Mouse (Mus musculus): ENCODE results near the gene Atf7. TPM values are rescaled to one million over a fixed set of nuclear protein-coding genes. Genes with fewer than 3 reads are reported as not detected.

The Atf7 gene
- total RNA-seq, 1 experiment = 12.4 TPM

- no peak for TF ChIP-seq MAFK (IDR thresholded peaks at IDR 0.05; ENCODE audit: insufficient read depth, low read depth, low read length)
- TF ChIP-seq HCFC1 (IDR thresholded peaks at IDR 0.05; ENCODE audit: borderline replicate concordance, insufficient read depth, low read length) = no peak
- TF ChIP-seq CHD2 (IDR thresholded peaks at IDR 0.05; ENCODE audit: low read depth, low read length) = no peak
- TF ChIP-seq ZC3H11A (IDR thresholded peaks at IDR 0.05; ENCODE audit: borderline replicate concordance, low read depth, low read length) = no peak
- TF ChIP-seq ZNF384 (IDR thresholded peaks at IDR 0.05; ENCODE audit: low read depth, low read length) = no peak
- Histone ChIP-seq H3K9ac (ENCODE audit: insufficient read depth, low read depth, low read length, poor library complexity, severe bottlenecking) (peak overlapping the region; percentile 99), H3K4me1 (ENCODE audit: control insufficient read depth in 2 of 2, insufficient read depth in 2 of 2, low read length in 2 of 2, poor library complexity in 1 of 2) (peaks cover 0 to 9% of the 10 kb centered on the region in 2 experiments; a peak in 2 of 4 replicates), H3K36me3 (ENCODE audit: control insufficient read depth, insufficient read depth, low read length, poor library complexity, severe bottlenecking) (peaks cover 31% of the 10 kb centered on the region), H3K27ac (ENCODE audit: insufficient read depth, low read depth, low read length, poor library complexity, severe bottlenecking) (no peak overlapping the region; the same call in 1 of the 2 replicates), H3K9me3 (ENCODE audit: control insufficient read depth, insufficient read depth, low read depth, low read length) (no peaks in the 10 kb centered on the region), H3K4me3 (ENCODE audit: insufficient read depth in 1 of 2, low read depth in 1 of 2, low read length in 2 of 2, poor library complexity in 1 of 2, severe bottlenecking in 1 of 2) (peak overlapping the region; percentile 92 to 93)
- in situ Hi-C loops (cut with MboI; ENCODE audit: low sequenced_read_pairs in 2 of 2, unreplicated experiment in 2 of 2) = no loop called here
- no peak for DNase-seq (ENCODE audit: low read depth, low spot score)
These were observed 105.8 kb downstream of the Atf7 start for GRCm38 (mm10) chr15:102519211-102520141.

DNA sequence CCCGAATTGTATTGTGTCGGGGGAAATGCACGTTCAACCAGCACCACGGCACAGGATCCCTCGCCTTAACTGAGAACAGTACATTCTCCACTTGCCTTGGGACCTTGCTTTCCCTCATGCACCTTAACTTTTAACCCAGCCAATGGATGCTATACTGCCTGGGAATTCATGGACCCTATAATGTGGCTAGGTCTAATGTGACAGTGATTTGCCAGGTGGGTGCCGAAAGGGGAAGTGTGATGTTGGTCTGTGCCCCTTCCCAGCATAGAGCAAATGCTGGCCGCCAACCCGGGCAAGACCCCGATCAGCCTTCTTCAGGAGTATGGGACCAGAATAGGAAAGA lies 106.4 kb downstream of the Atf7 start:
- H3K9ac ChIP-seq (ENCODE audit: insufficient read depth, low read depth, low read length, poor library complexity, severe bottlenecking) = peak overlapping the region; percentile 99
- H3K9me3 ChIP-seq (ENCODE audit: control insufficient read depth, insufficient read depth, low read depth, low read length) = no peaks in the 10 kb centered on the region
- H3K36me3 ChIP-seq (ENCODE audit: control insufficient read depth, insufficient read depth, low read length, poor library complexity, severe bottlenecking) = peaks cover 29% of the 10 kb centered on the region
- DNase-seq (ENCODE audit: low read depth, low spot score) = no peak
- peaks cover 0 to 9% of the 10 kb centered on the region in 2 experiments; a peak in 2 of 4 replicates for H3K4me1 ChIP-seq (ENCODE audit: control insufficient read depth in 2 of 2, insufficient read depth in 2 of 2, low read length in 2 of 2, poor library complexity in 1 of 2)
- TF ChIP-seq ZNF384 (IDR thresholded peaks at IDR 0.05; ENCODE audit: low read depth, low read length) (no peak), HCFC1 (IDR thresholded peaks at IDR 0.05; ENCODE audit: borderline replicate concordance, insufficient read depth, low read length) (no peak), ZC3H11A (IDR thresholded peaks at IDR 0.05; ENCODE audit: borderline replicate concordance, low read depth, low read length) (no peak), MAFK (IDR thresholded peaks at IDR 0.05; ENCODE audit: insufficient read depth, low read depth, low read length) (no peak), CHD2 (IDR thresholded peaks at IDR 0.05; ENCODE audit: low read depth, low read length) (no peak)
- H3K27ac ChIP-seq (ENCODE audit: insufficient read depth, low read depth, low read length, poor library complexity, severe bottlenecking) = peak overlapping the region; percentile 99; the same call in 1 of the 2 replicates
- peak overlapping the region; percentile 92 to 93 for H3K4me3 ChIP-seq (ENCODE audit: insufficient read depth in 1 of 2, low read depth in 1 of 2, low read length in 2 of 2, poor library complexity in 1 of 2, severe bottlenecking in 1 of 2)
- in situ Hi-C loops (cut with MboI; ENCODE audit: low sequenced_read_pairs in 2 of 2, unreplicated experiment in 2 of 2) = no loop called here

- Histone ChIP-seq H3K36me3 (ENCODE audit: control insufficient read depth, insufficient read depth, low read length, poor library complexity, severe bottlenecking) (peaks cover 26% of the 10 kb centered on the region), H3K9ac (ENCODE audit: insufficient read depth, low read depth, low read length, poor library complexity, severe bottlenecking) (peak within 1 kb of the TSS; percentile 99), H3K4me1 (ENCODE audit: control insufficient read depth in 2 of 2, insufficient read depth in 2 of 2, low read length in 2 of 2, poor library complexity in 1 of 2) (peaks cover 0 to 9% of the 10 kb centered on the region in 2 experiments; a peak in 2 of 4 replicates), H3K4me3 (ENCODE audit: insufficient read depth in 1 of 2, low read depth in 1 of 2, low read length in 2 of 2, poor library complexity in 1 of 2, severe bottlenecking in 1 of 2) (peak within 1 kb of the TSS; percentile 92 to 93), H3K9me3 (ENCODE audit: control insufficient read depth, insufficient read depth, low read depth, low read length) (no peaks in the 10 kb centered on the region), H3K27ac (ENCODE audit: insufficient read depth, low read depth, low read length, poor library complexity, severe bottlenecking) (peak within 1 kb of the TSS; percentile 99)
- TF ChIP-seq HCFC1 (IDR thresholded peaks at IDR 0.05; ENCODE audit: borderline replicate concordance, insufficient read depth, low read length) (peak; percentile 87), ZC3H11A (IDR thresholded peaks at IDR 0.05; ENCODE audit: borderline replicate concordance, low read depth, low read length) (no peak), CHD2 (IDR thresholded peaks at IDR 0.05; ENCODE audit: low read depth, low read length) (0 out of 2 replicates have a peak, but pooled peaks have one; percentile 31), ZNF384 (IDR thresholded peaks at IDR 0.05; ENCODE audit: low read depth, low read length) (peak; percentile 97)
- in situ Hi-C loops (cut with MboI; ENCODE audit: low sequenced_read_pairs in 2 of 2, unreplicated experiment in 2 of 2) = no loop called here
- DNase-seq (ENCODE audit: low read depth, low spot score) = peak; percentile 99
These were observed 107.0 kb downstream of the Atf7 start, which contains the start of gene Tarbp2 for GRCm38 (mm10) chr15:102517976-102518858. Gene Tarbp2, plus strand, starts transcription at chr15:102518192.

- Histone ChIP-seq H3K9ac (ENCODE audit: insufficient read depth, low read depth, low read length, poor library complexity, severe bottlenecking) (peak overlapping the region; percentile 63), H3K9me3 (ENCODE audit: control insufficient read depth, insufficient read depth, low read depth, low read length) (no peaks in the 10 kb centered on the region), H3K36me3 (ENCODE audit: control insufficient read depth, insufficient read depth, low read length, poor library complexity, severe bottlenecking) (peaks cover 21% of the 10 kb centered on the region), H3K4me3 (ENCODE audit: insufficient read depth in 1 of 2, low read depth in 1 of 2, low read length in 2 of 2, poor library complexity in 1 of 2, severe bottlenecking in 1 of 2) (peak overlapping the region; percentile 80 to 84), H3K27ac (ENCODE audit: insufficient read depth, low read depth, low read length, poor library complexity, severe bottlenecking) (no peak overlapping the region), H3K4me1 (ENCODE audit: control insufficient read depth in 2 of 2, insufficient read depth in 2 of 2, low read length in 2 of 2, poor library complexity in 1 of 2) (peaks cover 0 to 9% of the 10 kb centered on the region in 2 experiments; a peak in 2 of 4 replicates)
- in situ Hi-C loops (cut with MboI; ENCODE audit: low sequenced_read_pairs in 2 of 2, unreplicated experiment in 2 of 2) = no loop called here
- TF ChIP-seq HCFC1 (IDR thresholded peaks at IDR 0.05; ENCODE audit: borderline replicate concordance, insufficient read depth, low read length) (no peak), CHD2 (IDR thresholded peaks at IDR 0.05; ENCODE audit: low read depth, low read length) (no peak), MAFK (IDR thresholded peaks at IDR 0.05; ENCODE audit: insufficient read depth, low read depth, low read length) (no peak), ZC3H11A (IDR thresholded peaks at IDR 0.05; ENCODE audit: borderline replicate concordance, low read depth, low read length) (no peak), ZNF384 (IDR thresholded peaks at IDR 0.05; ENCODE audit: low read depth, low read length) (no peak)
- no peak for DNase-seq (ENCODE audit: low read depth, low spot score)
These were observed 107.7 kb downstream of the Atf7 start for GRCm38 (mm10) chr15:102517631-102517975.

Data from ES-E14 (cell line).